Mouse (Mus musculus): ENCODE results near the gene Sftpa1.
A peak's percentile ranks its signal among the peaks of the same experiment; 100 is the strongest.

The Sftpa1 gene

DNA sequence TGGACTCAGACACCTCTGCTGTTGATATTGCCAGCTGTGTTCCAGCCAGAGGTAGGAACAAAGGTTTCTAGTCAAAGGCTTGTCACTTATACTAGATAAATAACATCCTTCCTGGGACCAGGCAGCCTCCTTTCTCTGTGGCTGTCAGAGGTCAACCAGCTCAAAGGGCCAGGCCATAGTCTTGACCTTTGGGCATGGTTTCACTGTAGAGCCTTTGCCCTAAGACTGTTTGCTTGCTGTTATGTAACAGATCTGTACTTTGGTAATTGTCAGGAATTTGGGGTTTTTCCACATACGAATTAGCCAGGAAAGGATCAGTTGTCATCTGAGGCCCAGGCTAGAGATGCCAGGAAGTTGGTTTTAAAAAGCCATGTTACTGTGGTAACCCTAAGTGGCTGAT lies 29.2 kb downstream of the Sftpa1 start:
- no peak for DNase-seq (ENCODE audit: low spot score)

DNA sequence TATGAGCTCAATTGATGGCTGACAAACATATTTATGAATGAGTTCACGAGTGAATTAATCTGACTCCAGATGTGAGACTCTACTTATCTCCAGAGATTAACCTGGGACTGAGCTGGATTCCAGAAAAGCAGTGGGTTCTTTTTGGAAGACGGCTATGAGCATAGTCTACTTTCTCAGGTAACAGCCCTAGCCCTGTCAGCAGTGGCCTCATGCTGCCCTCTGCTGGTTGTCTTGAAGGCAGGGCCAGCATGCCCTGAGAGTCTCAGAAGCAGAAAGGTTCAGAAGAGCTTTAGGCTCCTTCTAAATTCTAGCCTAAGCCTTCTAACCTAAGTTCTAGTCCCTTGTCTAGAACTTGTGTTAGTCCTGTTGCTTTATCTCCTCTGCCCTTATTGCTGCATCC lies 31.1 kb downstream of the Sftpa1 start:
- peak; percentile 33 for DNase-seq (ENCODE audit: low spot score)

DNA sequence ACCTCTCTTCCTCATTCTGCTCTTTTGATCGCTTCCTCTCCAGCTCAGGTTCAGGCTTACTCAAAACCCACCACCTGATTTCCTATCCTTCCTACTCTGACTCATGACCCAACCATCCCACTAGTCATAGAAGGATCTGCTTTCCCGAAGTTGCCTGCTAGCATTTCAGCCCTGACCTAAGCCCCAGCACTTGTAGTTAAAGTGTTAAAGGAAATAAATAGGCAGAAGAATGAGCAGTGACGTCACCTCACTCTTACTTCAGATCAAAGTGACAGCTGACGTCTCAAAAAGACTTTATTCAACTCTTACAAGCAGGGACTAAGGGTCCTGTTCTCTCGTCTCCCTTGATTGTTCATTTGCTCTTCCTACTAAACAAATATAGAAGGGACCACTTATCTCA lies 35.7 kb downstream of the Sftpa1 start:
- DNase-seq (ENCODE audit: low spot score): no peak

DNA sequence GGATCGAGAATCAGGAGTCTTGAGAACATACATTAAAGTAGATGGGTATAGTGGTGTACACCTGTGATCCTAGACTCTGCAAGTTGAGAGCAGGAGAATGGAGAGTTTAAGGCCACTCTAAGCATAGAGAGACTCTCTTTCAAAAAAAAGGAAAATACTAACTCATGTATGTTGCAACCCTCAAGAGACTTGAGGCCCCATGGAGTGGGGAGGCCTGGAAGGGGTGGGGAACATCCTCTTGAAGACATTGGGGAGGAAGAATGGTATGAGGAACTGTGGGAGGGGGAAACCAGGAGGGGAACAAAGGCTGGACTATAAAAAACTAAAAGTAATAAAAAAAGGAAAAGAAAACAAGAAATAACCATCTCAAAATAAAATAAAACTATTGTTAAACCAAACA lies 37.0 kb downstream of the Sftpa1 start:
- DNase-seq (ENCODE audit: low spot score): no peak

DNA sequence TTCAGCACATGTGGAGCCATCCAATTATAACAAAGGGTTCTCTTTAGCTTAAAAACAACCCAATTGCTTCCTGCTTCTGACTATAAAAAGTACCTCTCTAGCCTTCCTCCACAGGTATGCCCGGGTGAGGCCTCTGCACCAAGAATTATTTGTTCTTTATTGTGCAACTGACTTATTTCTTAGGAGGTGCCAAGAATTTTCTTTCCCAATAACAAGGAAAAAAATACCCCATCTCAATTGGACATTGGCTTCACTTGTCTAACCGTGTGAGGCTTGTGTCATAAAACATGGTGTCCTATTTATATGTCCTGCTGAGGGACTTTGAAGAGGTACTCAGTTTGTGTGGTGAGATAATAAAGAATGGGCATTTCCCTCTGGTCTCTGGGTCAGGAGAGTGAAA lies 38.9 kb downstream of the Sftpa1 start:
- no peak for DNase-seq (ENCODE audit: low spot score)

DNA sequence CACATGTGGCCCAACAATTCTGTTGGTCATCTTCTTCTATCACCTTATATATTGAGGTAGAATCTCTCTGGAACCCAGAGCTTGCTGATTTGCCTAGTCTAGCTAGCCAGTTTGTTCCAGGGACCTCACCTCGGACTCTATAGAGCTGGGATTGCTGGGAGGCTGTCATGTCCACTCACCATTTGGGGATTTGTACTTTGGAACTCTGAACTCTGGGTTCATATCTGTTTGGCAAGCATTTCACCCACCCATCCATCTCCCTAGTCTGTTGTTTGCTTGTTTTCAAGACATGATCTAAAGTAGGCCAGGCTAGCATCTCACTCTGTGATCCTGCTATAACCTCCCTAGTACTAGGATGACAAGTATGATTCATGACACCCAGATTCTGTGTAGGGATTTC lies 43.2 kb downstream of the Sftpa1 start:
- no peak for DNase-seq (ENCODE audit: low spot score)

DNA sequence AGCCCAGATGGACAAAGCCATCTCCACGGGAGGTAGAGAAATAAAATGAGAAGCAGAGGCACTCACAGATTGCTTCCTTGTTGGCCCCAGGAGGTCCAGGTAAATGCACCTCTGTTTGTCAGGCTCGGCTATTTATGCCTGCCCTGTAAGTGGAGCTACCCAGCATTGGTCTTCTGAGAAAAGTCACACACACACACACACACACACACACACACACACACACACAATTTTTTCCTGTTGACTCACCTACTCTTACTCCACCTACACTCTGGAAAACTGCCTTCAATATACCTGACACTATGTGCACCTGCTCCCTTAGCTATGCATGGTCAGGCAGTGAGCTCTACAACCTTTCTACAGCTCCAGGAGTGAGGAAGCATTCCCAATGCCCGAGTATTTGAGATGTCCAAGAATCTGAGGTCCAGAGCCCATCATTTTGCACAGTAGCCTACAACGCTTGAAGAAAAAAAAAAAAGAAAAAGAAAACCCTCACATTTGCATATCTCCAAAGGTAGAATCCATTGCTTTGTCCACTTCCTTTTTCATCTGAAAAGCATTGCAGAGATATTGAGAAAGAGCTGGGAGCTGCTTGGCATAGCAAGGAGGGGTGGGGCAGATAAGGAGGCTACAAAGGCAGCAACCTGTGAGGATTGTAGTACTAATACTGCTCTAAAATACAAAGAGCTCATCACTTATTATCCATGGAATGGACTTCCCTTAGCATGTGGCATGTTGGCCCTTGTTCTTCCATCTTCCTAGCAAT lies 53.7 kb downstream of the Sftpa1 start, which contains the start of gene Sftpd:
Gene Sftpd, minus strand, starts transcription at position 91 of the 763 bp plus-strand sequence.
- DNase-seq (ENCODE audit: low spot score): no peak

Data from ovary, postnatal 36 days (tissue).